Mouse (Mus musculus) G1E (cell line): ENCODE results near the gene Lrp1. TPM values are rescaled to one million over a fixed set of nuclear protein-coding genes. Genes with fewer than 3 reads are reported as not detected.

ENCODE experiments used
- ATAC-seq: 2 replicates; pipeline ENCODE4 v1.8.0; 2016; ENCODE audit warnings: mild to moderate bottlenecking; ENCODE audit not compliant: insufficient number of reproducible peaks, poor library complexity, low FRiP score, severe bottlenecking; ENCODE audit errors: extremely low read depth
- DNase-seq: peaks from one replicate; pipeline ENCODE4 v3.0.0; 2012; ENCODE audit warnings: low spot score
- H3K27me3 ChIP-seq: 2 replicates; pipeline ENCODE4 v1.6.1; 2012; ENCODE audit warnings: mild to moderate bottlenecking, low read length, inconsistent platforms; ENCODE audit not compliant: insufficient read depth
- H3K36me3 ChIP-seq: replicated peaks from 2 replicates; pipeline ENCODE3; 2012; ENCODE audit warnings: mild to moderate bottlenecking, inconsistent platforms
- H3K4me1 ChIP-seq: 2 replicates; pipeline ENCODE4 v1.6.1; 2012; ENCODE audit warnings: low read depth, low read length, inconsistent platforms, mixed read lengths; ENCODE audit not compliant: insufficient read depth
- H3K4me3 ChIP-seq: 2 replicates; pipeline ENCODE4 v1.5.1; 2012; ENCODE audit warnings: low read depth, mild to moderate bottlenecking, inconsistent platforms, low read length, moderate library complexity, mixed read lengths
- H3K9me3 ChIP-seq: replicated peaks from 2 replicates; pipeline ENCODE4 v1.6.1; 2012; ENCODE audit warnings: inconsistent platforms
- CTCF ChIP-seq: IDR thresholded peaks from 2 replicates; pipeline ENCODE4 v1.5.1; 2012; ENCODE audit warnings: low read depth, low read length, inconsistent platforms, mixed read lengths
- GATA1 ChIP-seq: IDR thresholded peaks from 2 replicates; pipeline ENCODE4 v1.6.1; 2012; ENCODE audit warnings: borderline replicate concordance, low read length, inconsistent platforms, mixed read lengths
- GATA2 ChIP-seq: IDR thresholded peaks from 2 replicates; pipeline ENCODE4 v1.6.1; 2012; ENCODE audit warnings: low read depth, low read length, inconsistent platforms, borderline replicate concordance
- POLR2AphosphoS5 ChIP-seq: IDR thresholded peaks from 2 replicates; pipeline ENCODE4 v1.6.1; 2012; ENCODE audit warnings: low read depth, low read length, inconsistent platforms; ENCODE audit not compliant: insufficient replicate concordance
- TAL1 ChIP-seq: conservative IDR thresholded peaks from 2 replicates; pipeline ENCODE4 v1.6.1; 2012; ENCODE audit warnings: low read depth, low read length, inconsistent platforms, mixed read lengths
- polyA plus RNA-seq: library from polyadenylated mRNA; stranded (reverse); fragments of >175 nt; gene quantifications from 2 replicates; pipeline ENCODE4 v1.2.3, GENCODE M21; 2012
- total RNA-seq, 2 experiments: library from RNA; stranded (forward) in 1 of 2; stranded (reverse) in 1 of 2; fragments of 200-1000 nt in 1 of 2; fragments of >200 nt in 1 of 2; fragmentation: Nextera tagmentation in 1 of 2; gene quantifications; 2 replicates each; pipeline ENCODE4 v1.2.3; 2014 to 2017

Lrp1 gene
- total and polyA plus RNA-seq, 3 experiments: 0.27 to 0.67 (median 0.30) TPM

DNA sequence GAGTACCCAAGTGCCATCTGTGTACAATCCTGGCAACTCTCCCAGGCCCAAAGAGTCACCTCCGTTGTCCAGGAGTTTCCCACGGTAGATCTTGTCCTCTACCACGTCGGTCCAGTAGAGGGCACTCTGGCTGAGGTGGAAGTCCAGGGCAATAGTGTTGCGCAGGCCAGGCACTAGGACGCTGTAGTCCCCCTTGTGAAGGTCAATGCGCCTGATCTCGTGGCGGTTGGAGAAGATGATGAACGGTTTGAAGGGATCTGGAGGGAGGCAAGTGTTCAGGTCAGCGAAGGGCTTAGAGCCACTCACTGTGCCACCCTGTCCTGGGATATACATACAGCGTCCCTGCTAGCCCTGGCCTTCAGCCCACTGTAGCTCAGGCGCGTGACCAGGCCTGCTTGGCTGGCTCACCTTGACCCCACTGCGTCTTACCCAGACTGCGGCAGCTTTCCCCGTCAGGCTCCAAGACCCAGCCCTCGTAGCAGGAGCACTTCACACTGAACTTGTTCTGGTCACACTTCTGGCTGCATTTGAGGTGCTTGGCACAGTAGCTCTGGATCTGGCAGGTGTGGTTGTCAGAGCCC, 44.5 kb downstream of the Lrp1 start:
- ATAC-seq (no peak), DNase-seq (no peak)
- H3K27me3 ChIP-seq: peaks cover 80% of the 10 kb centered on the region
- no peaks in the 10 kb centered on the region for H3K36me3 ChIP-seq
- TF ChIP-seq CTCF (peak; percentile 35; the same call in 1 of the 2 replicates), POLR2AphosphoS5 (no peak)
- H3K4me1 ChIP-seq: peaks cover 15% of the 10 kb centered on the region
- no peak overlapping the region for H3K4me3 ChIP-seq
- H3K9me3 ChIP-seq: no peaks in the 10 kb centered on the region

DNA sequence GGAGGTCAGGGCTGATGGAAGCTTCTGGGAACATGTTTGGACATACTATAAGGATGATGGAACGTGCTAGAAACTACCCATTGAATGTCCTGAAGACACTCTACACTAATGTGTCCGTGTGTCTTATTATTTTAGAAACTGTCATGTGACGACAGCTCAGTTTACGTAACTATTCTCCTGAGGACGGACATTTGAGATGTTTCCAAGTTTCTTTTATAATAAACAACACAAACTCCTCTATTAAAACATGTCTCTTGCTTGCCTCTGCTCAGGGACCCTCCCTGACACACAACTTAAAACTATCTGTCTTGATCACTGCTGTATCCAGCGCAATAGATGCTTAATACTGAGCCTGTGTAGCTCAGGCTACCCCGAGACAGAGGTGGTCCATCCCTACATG, 45.2 kb downstream of the Lrp1 start:
- Histone ChIP-seq H3K4me1 (peaks cover 22% of the 10 kb centered on the region), H3K36me3 (no peaks in the 10 kb centered on the region), H3K27me3 (peaks cover 81% of the 10 kb centered on the region), H3K4me3 (no peak overlapping the region), H3K9me3 (no peaks in the 10 kb centered on the region)
- TF ChIP-seq GATA1 (no peak), CTCF (no peak), POLR2AphosphoS5 (no peak), TAL1 (no peak), GATA2 (no peak)
- DNase-seq (no peak), ATAC-seq (no peak)

DNA sequence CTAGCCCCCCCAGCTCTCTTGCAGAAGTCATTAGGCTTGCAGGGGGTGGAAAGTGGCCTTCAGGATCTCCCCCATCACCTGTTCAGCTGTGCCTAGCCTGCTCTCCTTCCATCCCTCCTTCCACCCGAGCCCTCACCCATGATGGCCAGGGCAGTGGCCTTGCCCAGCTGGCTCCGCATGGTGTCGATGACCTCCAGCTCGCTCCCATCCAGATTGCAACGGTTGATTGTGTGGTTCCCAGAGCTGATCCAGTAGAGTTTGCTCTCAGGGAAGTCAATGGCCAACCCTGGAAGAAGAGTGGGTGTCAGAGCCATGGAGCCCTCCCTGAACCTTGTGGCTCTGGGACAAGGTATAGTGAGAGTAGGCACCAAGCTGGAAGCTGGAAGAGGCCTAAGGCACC, 48.7 kb downstream of the Lrp1 start:
- Histone ChIP-seq H3K27me3 (peaks cover 69% of the 10 kb centered on the region), H3K4me3 (no peak overlapping the region), H3K4me1 (peaks cover 23% of the 10 kb centered on the region), H3K36me3 (no peaks in the 10 kb centered on the region), H3K9me3 (no peaks in the 10 kb centered on the region)
- TF ChIP-seq TAL1: no peak
- TF ChIP-seq CTCF: no peak
- no peak for TF ChIP-seq POLR2AphosphoS5
- no peak for TF ChIP-seq GATA1
- TF ChIP-seq GATA2: no peak
- ATAC-seq (no peak), DNase-seq (no peak)

- Histone ChIP-seq H3K27me3 (peaks cover 68% of the 10 kb centered on the region), H3K9me3 (no peaks in the 10 kb centered on the region), H3K4me1 (peaks cover 18% of the 10 kb centered on the region), H3K4me3 (no peak overlapping the region), H3K36me3 (no peaks in the 10 kb centered on the region)
- TF ChIP-seq POLR2AphosphoS5 (no peak), GATA2 (no peak)
- DNase-seq (no peak), ATAC-seq (no peak)
Observed at GRCm38 (mm10) chr10:127570937-127571641, 49.9 kb downstream of the Lrp1 start.

DNA sequence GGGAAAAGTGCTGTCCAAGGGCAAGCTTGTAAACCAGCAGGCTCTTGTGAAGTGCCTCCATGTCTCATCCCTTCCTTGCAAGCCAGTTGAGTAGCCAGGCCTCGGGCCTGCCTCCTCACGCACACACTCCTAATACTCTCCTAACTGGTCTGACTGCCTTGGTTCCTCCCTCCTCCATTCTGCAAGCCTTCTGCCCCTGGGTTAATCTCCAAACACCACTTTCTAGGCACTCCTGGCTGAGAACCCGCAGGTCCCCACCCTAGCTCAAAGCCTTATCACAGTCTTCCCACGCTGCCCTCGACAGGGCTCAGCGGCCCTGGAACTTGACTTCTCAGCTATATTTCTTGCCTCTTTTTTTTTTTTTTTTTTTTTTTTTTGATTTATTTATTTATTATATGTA, 50.6 kb downstream of the Lrp1 start:
- no peak for DNase-seq
- H3K4me1 ChIP-seq: peaks cover 18% of the 10 kb centered on the region
- peaks cover 69% of the 10 kb centered on the region for H3K27me3 ChIP-seq
- no peak overlapping the region; the same call in 1 of the 2 replicates for H3K4me3 ChIP-seq
- H3K9me3 ChIP-seq: no peaks in the 10 kb centered on the region
- no peak for TF ChIP-seq CTCF
- ATAC-seq: peak; percentile 47
- H3K36me3 ChIP-seq: no peaks in the 10 kb centered on the region

DNA sequence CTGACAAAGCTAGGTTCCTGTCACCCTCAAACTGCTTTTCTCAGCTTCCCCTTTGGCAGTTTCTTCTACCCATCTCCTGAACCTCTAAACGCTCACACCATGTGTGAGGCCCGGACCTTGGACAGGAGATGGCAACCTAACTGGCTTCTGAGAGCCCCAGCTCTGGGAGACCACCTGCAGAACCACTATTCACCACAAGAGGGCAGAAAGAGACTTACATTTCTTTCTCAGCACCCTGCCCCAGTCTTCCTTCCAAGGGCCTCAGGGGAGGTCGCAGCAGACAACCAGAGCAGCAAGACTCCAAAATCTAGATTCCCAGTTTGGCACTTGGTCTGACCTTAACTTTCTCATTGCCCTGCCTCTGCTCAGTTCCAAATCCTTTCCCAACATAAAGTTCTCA, 51.5 kb downstream of the Lrp1 start:
- H3K4me3 ChIP-seq: no peak overlapping the region
- ATAC-seq (peak; percentile 15; the same call in 1 of the 2 replicates), DNase-seq (peak; percentile 65)
- peaks cover 62% of the 10 kb centered on the region for H3K27me3 ChIP-seq
- no peaks in the 10 kb centered on the region for H3K36me3 ChIP-seq
- TF ChIP-seq CTCF: peak; percentile 71
- TF ChIP-seq TAL1: no peak
- no peaks in the 10 kb centered on the region for H3K9me3 ChIP-seq
- H3K4me1 ChIP-seq: peaks cover 18% of the 10 kb centered on the region
